Mouse (Mus musculus) gastrocnemius, adult 18-20 months (tissue): ENCODE measurements around the gene Tor1aip2. TPM values are rescaled to one million over a fixed set of nuclear protein-coding genes. Genes with fewer than 3 reads are reported as not detected.

ENCODE experiments used
- DNase-seq: peaks from one replicate; pipeline ENCODE4 v3.0.0; 2021; ENCODE audit warnings: low spot score
- total RNA-seq, 2 experiments: library from RNA; stranded (reverse); gene quantifications; 2 replicates each; pipeline ENCODE4 v1.2.3; 2021

The Tor1aip2 gene
- total RNA-seq, 2 experiments from 2014 or later = 46.9 to 55.6 TPM

DNA sequence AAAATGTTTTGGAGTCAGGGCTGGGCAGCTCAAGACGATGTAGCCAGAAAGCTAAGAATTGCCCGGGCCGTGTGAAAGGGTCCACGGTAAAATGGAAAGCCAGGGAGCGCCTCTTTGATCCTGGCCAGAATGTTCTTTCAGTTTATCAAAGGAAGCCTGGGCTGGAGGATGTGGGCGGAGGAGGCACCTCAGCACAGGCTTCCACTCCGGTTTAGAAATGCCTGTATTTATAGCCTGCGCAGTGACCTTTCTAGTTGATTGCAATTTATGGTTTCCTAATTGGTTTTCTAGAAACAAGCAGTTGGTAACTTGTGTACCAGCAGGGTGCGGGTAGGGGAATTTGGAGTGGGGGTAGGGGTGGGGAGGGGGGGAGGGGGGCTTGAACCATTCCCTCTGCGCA lies 73.2 kb downstream of the Tor1aip2 start:
- DNase-seq = no peak

DNA sequence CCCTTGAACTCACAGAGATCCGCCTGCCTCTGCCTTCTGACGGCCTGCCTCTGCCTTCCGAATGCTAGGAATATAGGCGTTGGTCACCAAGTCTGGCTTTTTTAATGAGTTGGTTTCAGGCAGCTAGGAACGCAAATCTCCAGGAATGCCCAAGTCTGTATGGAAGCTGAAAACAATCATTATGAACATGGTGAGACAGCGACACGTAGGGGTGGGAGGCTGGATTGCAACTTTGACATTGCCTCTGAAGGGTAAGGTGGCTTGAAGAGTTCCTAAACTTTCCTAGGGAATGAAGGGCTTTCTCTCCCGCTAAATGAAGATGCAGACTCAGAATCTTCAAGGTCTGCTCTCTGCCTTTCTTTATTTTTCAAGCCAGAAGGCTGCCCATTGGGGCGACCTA lies 75.9 kb downstream of the Tor1aip2 start:
- no peak for DNase-seq

DNA sequence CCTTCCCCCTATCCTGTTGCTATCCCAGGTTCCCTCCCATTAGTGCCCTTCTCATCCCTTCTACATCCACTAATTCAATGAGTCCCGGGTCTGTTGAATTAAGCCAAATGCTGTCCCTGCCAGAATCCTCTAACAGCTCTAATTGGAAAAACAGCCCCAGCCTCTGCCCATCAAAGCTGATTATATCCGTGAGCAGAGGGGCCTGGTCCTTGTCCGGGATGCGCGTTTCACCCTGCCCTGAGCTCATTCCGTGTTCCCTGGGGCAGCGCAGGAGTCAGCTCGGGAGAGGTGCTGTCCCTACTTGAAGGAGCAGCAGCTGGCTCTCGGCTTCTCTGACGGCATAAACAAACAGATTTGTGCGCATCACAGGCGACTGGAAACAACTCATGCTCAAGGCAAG lies 76.5 kb downstream of the Tor1aip2 start:
- DNase-seq = no peak

DNA sequence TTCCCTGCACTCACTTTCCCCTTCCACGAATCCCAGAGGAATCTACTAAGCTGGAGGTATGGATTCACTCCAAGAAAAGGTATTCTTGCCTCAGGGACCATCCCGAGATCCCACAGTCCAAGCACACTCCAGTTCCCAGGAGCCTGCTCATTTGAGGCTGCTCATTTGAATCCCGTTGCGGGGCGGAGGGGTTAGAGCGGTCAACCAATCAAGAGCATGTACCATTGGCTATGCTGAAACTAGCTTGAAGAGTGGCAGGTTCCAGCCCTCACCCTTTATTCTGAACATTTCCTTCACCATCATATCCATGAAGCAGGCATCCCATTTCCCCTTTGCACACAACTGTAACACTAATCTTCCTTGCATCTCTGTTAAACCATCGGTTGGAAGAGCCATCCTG lies 76.9 kb downstream of the Tor1aip2 start:
- no peak for DNase-seq

DNA sequence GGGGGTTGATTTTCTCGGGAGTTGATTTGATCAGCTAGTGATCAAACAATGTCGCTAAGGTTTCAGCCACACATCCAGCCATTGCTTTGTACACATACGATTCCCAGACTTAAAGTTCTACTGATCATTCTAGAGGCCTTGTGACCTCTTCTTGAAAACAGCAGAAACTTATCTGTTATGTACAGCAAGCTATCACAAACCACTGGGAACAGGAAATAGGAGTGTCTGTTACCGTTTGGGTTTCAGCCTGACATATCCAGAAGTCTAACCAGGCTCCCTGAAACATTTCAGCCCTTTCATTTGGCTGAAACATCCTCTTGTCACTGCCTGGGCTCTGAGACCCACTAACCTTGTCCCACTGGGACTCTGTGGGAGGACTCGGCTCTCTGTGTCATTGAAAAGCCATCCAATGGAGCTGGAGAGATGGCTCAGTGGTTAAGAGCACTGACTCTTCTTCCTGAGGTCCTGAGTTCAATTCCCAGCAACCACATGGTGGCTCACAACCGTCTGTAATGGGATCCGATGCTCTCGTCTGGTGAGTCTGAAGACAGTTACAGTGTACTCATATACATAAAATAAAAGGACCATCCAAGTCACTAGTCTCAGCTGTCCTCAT lies 78.8 kb downstream of the Tor1aip2 start:
- no peak for DNase-seq

DNA sequence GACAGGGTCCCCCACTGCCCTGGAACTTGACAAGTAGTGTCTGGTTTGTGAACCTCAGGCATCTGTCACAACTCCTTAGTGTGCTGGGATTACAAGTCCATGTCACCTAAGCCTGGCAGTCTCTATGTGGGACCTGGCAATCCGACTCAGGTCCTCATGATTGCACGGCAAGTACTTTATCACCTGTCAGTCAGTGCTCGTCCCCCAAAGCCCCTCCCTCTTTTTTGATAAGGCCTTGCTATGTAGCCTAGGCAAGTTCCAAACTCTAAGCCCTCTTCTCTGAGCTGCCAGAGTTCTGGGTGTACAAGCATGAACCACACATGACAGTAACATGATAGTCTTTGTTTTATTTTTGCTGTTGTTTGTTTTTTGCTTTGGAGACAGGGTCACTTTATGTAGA lies 81.6 kb downstream of the Tor1aip2 start:
- DNase-seq = no peak

Other genes starting within 250 kb of the Tor1aip2 start
- 10 to 100 TPM; 20.6 to 24.2 TPM for gene Qsox1, start 222.5 kb upstream of the Tor1aip2 start, total RNA-seq
- 10 to 100 TPM; 34.5 to 34.6 TPM for gene Cep350, start 62.1 kb upstream of the Tor1aip2 start, total RNA-seq
- 100 to 1,000 TPM; 124 to 126 TPM for gene Tor1aip1, start 1.1 kb downstream of the Tor1aip2 start, total RNA-seq
- not detected for gene Fam163a, start 169.6 kb downstream of the Tor1aip2 start, total RNA-seq